Mouse (Mus musculus) adrenal gland, adult 2 months (tissue): ENCODE measurements around the gene Nrg4. TPM values are rescaled to one million over a fixed set of nuclear protein-coding genes. Genes with fewer than 3 reads are reported as not detected.

Experiments used
- DNase-seq: peaks from one replicate; pipeline ENCODE4 v3.0.0; 2021
- long read RNA-seq: library from polyadenylated mRNA; stranded (forward); transcript quantifications from one replicate; pipeline ENCODE4 v2.0.0, GENCODE M21; 2021
- polyA plus RNA-seq: library from polyadenylated mRNA; depleted of rRNA; stranded (reverse); fragments of >200 nt; gene quantifications from 2 replicates; pipeline ENCODE4 v1.2.3, GENCODE M21; 2012; rRNA removed
- total RNA-seq, 2 experiments: library from RNA; stranded (reverse); gene quantifications; 2 replicates each; pipeline ENCODE4 v1.2.3; 2021

The Nrg4 gene
- total RNA-seq = 10 to 100 TPM; 27.8 to 44.6 TPM
- 12.4 and 18.8 TPM in 2 replicates for polyA plus RNA-seq
- long read RNA-seq, partial matches to known transcripts = 4 of 27 reads
- long read RNA-seq, other reads (novel, unspliced or antisense) = 21 of 27 reads

- peak; percentile 90 for DNase-seq
Observed at GRCm38 (mm10) chr9:55326515-55327233, at the start of gene Nrg4, which contains the start of gene Tmem266. Gene Nrg4 (minus strand): TSS chr9:55326844. Gene Tmem266 (plus strand): TSS chr9:55326913.

DNA sequence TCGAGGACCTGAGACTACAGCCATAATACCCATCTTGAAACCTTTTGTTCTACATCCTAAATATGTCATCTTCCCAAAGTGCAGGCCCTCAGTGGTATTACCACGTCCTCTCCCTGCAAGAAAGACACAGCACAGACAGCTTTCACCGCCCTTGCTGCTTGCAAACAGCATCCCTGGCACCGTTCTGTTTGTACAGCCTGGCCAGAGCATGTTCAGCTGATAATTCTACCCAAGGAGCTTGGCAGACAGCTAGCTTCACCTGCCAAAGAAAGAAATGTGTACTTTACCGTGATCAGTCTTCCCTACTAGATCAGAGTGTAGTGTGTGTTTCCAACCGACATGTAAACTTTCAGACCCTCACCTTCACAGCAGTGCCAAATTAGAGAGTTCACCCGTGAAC is 45.3 kb upstream of the Nrg4 start:
- DNase-seq = no peak

DNA sequence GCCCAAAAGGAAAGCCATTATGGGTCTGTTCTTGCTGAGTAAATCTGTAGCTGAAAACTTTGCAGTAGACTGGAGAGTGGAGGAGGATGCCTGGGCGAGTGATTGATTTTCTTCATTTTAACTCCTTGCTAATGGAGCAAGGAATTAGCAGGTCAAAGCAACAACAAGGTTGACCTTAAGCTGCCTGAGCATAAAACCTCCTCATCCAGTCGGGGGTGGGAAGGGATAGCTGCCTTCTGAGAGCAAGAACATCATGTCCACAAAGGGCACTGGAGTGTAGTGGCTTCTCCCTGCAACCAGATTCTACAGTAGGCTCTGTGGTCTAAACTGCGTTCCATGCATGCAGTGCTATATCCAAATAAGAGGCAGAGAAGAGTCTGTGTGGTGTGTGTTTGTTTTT is 41.4 kb upstream of the Nrg4 start:
- no peak for DNase-seq

- DNase-seq = no peak
Observed at GRCm38 (mm10) chr9:55363707-55364106, 37.1 kb upstream of the Nrg4 start.

DNA sequence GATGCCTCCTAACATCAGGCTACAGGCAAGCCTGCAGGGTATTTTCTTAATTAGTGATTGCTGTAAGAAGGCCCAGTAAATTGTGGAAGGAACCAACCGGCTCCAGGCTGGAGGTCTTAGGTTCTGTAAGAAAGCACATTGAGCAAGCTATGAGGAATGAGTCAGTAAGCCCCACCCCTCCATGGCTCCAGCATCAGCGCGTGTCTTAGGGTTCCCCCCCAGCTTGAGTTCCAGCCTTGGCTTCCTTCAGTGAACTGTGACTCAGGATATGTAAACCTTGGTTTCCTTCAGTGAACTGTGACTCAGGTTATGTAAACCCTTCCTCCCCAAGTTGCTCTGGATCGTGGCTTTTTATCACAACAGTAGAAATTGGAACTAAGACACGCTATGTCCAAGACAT is 35.3 kb upstream of the Nrg4 start:
- peak; percentile 27 for DNase-seq

GRCm38 (mm10) chr9:55360861-55361260 is 34.2 kb upstream of the Nrg4 start:
- peak; percentile 6 for DNase-seq

- no peak for DNase-seq
Observed at GRCm38 (mm10) chr9:55360372-55360771, 33.7 kb upstream of the Nrg4 start.

- no peak for DNase-seq
Observed at GRCm38 (mm10) chr9:55357164-55357563, 30.5 kb upstream of the Nrg4 start.

DNA sequence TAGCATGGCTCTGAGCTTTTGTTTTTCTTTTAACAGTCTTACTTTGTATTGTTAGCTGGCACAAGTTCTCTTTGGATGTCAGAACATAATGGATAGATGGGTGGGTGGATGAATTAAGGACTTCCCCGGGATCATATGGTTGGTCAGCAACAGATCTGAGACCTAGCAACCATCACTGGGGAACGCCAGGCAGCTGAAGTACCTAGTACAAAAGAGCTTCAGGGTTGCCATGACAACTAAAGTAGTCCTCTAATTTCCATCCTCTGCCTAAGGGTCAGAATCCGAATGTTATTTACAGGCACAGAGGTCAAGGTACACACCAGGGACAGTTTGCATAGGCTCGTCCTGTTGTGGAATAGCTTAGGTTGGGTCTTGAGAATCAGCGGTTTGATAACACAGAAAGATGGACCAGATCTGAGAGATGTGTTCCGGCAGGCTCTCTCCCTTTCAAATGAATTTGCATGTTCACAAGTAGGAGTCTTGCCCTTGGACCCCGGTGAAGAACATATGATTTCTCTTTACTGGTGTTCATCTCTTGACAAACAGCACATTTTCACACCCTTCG is 28.7 kb upstream of the Nrg4 start:
- DNase-seq = no peak

DNA sequence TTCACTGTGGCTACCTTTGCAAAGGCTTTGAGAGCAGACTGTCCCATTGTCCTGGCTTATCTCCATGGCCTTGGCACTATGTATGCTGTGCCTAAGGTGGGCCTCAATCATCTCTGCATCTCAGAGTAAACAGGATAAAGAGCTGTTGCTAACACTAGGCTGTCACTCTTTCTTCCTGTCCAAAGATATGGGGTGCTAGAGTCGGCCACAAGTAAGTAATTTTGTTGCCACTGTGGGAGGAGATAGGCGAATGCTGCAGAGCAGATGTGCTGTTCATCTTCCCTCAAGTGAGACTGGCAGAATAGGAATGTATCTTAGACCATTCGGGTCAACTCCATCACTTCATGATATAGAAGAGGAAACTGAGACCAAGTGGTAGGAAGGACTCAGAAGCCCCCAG is 28.0 kb upstream of the Nrg4 start:
- DNase-seq = no peak

DNA sequence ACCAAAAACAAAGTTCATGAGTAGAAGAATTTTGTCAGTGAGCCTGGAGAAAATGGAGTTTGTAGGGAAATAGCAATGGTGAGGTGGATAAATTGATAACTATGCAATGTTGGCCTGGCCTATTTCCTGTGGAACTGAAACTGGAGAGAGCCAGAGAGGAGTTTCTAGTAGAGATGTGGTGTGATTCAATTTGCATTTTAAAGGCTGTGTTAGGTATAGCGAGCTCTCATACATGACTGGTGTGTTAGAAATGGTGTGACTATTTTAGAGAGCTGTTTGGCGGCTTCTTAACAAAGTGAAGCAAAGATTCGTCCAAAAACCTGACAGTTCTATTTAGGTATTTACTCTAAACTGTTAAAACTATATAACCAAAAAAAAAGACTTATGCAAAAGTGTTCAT is 22.0 kb upstream of the Nrg4 start:
- DNase-seq = no peak

DNA sequence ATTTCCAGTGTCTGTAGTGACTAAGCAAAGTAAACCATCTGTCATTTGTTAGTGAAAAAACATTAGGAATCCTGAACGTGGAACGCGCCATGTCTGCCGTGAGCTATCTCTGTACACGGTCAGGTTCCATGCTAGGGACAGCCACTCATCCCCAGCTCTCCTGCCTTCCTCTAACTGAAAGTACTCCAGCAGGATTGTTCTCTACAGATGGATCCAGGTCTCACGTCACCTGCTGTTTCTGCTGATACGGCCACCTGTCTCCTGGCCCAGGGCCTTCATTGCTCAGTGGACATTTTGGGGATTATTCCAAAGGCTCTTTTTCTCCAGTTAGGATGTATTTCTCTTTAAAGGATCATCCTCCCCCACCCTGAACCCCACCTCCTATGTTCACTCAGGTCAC is 18.7 kb upstream of the Nrg4 start:
- no peak for DNase-seq

GRCm38 (mm10) chr9:55344165-55344564 is 17.5 kb upstream of the Nrg4 start:
- DNase-seq = no peak

DNA sequence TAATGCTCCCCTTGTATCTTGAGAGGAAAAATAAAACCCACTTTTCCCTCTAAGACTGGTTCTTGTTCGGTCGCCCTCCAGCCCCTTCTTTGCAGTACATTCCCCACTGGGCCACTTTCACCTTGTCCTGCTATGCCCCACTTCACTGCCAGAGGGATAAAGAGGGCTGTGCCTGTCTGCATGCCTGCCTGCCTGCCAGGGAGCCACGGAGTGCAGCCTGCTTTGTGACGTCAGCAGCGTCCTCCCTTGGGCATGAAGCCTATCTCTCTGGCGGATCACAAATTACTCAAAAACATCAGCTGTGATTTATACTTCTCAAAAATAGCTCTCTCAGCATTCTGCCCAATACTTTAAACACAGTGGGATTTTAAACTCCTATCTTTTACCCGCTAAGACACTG is 6.3 kb upstream of the Nrg4 start:
- DNase-seq = peak; percentile 82

DNA sequence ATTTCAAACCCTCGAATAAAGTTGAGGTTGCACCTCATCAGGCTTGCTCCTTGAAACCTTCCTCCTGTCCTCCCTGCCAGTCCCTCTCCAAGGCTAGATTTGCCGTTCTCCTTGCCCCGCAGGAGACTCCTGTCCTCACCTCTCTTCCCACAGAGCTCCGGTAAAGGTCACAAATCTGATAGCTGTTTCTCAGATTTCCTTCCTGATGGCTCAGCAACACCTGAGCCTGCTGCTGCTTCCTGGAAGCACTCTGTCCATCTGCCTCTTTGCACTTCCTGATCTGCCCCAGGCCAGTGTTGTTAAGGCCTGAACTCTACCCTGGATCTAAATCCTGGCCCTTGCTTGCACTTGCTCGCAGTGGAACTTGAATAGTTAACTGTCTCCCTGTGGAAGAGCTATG is 5.8 kb upstream of the Nrg4 start:
- DNase-seq = no peak

DNA sequence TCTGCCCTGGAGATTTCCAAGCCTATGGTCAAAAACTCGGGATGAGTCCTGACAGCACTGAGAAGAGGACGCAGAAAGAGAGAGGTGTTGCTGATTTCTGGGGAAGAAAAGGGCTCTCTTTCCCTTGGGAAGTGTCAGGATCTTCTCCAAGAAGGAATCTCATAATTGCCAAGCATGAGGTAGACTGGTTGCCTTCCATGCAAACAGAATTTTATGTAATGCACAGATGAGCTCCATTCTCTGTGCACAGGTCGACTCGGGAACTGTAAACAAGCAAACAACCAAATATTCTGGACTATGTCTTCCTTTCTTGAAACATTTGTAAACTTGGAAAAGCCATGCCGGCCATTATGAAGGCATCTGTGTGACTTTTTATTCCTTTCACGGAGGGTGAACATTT is 2.8 kb upstream of the Nrg4 start:
- DNase-seq = no peak

- no peak for DNase-seq
Observed at GRCm38 (mm10) chr9:55328151-55328918, 1.7 kb upstream of the Nrg4 start.

DNA sequence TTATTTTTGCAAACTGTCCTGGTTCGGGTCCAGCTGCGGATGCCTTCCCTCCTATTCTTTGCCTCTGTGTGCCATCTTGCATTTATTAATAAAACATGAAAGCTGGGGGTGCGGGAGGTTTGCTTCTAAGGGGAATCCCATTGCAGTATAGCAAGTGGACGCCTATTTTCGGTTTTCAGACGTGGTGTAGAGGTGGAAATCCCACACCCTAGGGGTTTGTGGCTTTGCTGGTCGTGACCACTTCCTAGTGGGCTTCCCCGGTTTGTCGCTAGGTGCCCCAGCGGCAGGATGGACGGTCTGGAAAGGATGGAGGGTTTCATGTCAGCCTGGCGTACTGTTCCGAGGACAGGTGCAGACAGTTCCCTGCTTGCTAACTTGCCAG is 581 bp upstream of the Nrg4 start:
- DNase-seq = no peak

- no peak for DNase-seq
Observed at GRCm38 (mm10) chr9:55325564-55326514, 805 bp downstream of the Nrg4 start.

DNA sequence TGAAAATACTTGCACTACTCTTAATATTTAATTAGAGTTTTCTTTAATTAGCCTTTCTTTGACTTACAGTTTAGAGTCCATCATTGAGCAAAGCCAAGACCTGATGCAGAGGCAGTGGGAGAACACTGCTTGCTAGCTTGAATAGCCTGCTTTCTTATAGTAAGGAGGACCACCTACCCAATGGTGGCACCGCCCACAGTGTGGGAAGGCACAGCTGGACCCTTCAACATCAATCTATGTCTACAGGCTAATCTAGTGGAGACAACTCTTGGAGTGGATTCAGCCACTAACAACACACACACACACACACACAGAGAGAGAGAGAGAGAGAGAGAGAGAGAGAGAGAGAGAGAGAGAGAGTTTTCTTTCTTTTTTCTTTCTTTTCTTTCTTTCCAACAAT is 1.6 kb downstream of the Nrg4 start:
- no peak for DNase-seq

DNA sequence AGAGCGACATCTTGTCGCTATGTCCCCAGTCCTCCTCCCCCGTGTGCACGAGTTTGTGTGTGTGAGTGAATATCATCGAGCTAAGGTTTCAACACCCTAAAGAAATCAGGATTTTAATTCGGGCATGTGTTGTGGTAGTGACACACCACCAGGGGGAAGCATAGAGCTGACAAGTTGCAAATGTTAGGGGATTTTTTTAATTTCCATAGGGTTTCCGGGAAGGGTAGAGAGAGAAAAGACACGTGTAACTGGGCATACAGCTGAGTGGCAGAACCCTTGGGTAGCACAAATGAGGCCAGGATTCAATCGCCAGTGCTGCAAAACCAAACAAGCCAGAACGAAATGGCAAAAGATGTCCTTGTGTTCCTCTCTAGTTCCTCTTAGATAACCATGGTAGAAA is 2.1 kb downstream of the Nrg4 start:
- no peak for DNase-seq

- no peak for DNase-seq
Observed at GRCm38 (mm10) chr9:55324085-55324484, 2.6 kb downstream of the Nrg4 start.
